Mouse (Mus musculus) spleen, adult 2 months (tissue): Measurements from ENCODE around the gene Ddi2. TPM values are rescaled to one million over a fixed set of nuclear protein-coding genes. Genes with fewer than 3 reads are reported as not detected.

ENCODE experiments used
- DNase-seq, 2 experiments: peaks; one replicate each; pipeline versions ENCODE4 v3.0.0 to v3.0.0-alpha.2; 2012 to 2021; ENCODE audit warnings: low spot score in 2 of 2, low read depth in 1 of 2
- H3K27ac ChIP-seq: fragments of 200-500 bp; 2 replicates; pipeline ENCODE4 v1.5.1; 2012; ENCODE audit warnings: low read length, inconsistent platforms; ENCODE audit not compliant: insufficient read depth
- H3K27me3 ChIP-seq: fragments of 200-500 bp; 2 replicates; pipeline ENCODE4 v1.6.1; 2012; ENCODE audit warnings: mild to moderate bottlenecking, moderate library complexity, low read length, inconsistent platforms; ENCODE audit not compliant: control insufficient read depth, insufficient read depth
- H3K36me3 ChIP-seq: fragments of 200-500 bp; 2 replicates; pipeline ENCODE4 v1.6.1; 2012; ENCODE audit warnings: mild to moderate bottlenecking, low read length, inconsistent platforms; ENCODE audit not compliant: control insufficient read depth, insufficient read depth
- H3K4me1 ChIP-seq: fragments of 200-500 bp; 2 replicates; pipeline ENCODE4 v1.6.1; 2011; ENCODE audit warnings: inconsistent platforms; ENCODE audit not compliant: control insufficient read depth, insufficient read depth, insufficient read length
- H3K4me3 ChIP-seq: fragments of 200-500 bp; 2 replicates; pipeline ENCODE4 v1.5.1; 2011; ENCODE audit warnings: mild to moderate bottlenecking, inconsistent platforms; ENCODE audit not compliant: insufficient read depth, insufficient read length; ENCODE audit errors: extremely low read depth
- CTCF ChIP-seq: fragments of 200-500 bp; IDR thresholded peaks from 2 replicates; pipeline ENCODE4 v1.5.1; 2011; ENCODE audit warnings: mild to moderate bottlenecking, inconsistent platforms; ENCODE audit not compliant: insufficient read depth, insufficient read length, insufficient replicate concordance; ENCODE audit errors: extremely low read depth
- POLR2A ChIP-seq: fragments of 200-500 bp; IDR thresholded peaks from 2 replicates; pipeline ENCODE4 v1.6.1; 2011; ENCODE audit warnings: low read depth, low read length, inconsistent platforms
- WGBS: fragments of 180-500 bp; shearing (Covaris S2); methylation state at CpG from one replicate; pipeline ENCODE4 v1.1.7; 2018; 5-methylcytosine and 5-hydroxymethylcytosine counted together
- polyA plus RNA-seq: library from polyadenylated mRNA; depleted of rRNA; stranded (reverse); fragments of >200 nt; gene quantifications from 2 replicates; pipeline ENCODE4 v1.2.3, GENCODE M21; 2012

Ddi2 gene
- polyA plus RNA-seq, 1 experiment, result 8.7 TPM

DNA sequence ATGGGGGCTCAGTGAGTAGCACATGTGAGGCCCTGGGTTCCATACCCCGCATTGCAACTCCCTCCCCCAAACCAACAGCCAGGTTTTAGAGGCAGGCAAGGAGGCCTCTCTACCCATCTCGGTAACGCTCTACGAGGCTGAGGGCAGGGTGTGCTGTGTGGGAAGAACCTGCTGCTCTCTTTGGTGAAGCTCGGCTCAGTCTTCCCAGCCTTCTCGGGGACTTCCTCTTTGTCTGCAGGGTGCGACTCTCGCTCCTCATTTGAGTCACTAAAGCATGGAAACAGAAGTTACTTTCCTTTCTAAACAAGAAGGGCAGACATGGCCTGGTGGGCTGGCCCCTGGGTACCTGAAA lies 43.1 kb upstream of the Ddi2 start:
- H3K4me1 ChIP-seq, result peaks cover 2% of the 10 kb centered on the region; the same call in 1 of the 2 replicates
- H3K36me3 ChIP-seq, result peaks cover 37% of the 10 kb centered on the region
- TF ChIP-seq CTCF (no peak), POLR2A (no peak)
- no peak overlapping the region for H3K4me3 ChIP-seq
- WGBS, result 25% methylated on average over 8 of the region's 8 CpGs
- no peaks in the 10 kb centered on the region for H3K27me3 ChIP-seq
- H3K27ac ChIP-seq, result peak overlapping the region; percentile 46
- peak; percentile 11 to 37 for DNase-seq

DNA sequence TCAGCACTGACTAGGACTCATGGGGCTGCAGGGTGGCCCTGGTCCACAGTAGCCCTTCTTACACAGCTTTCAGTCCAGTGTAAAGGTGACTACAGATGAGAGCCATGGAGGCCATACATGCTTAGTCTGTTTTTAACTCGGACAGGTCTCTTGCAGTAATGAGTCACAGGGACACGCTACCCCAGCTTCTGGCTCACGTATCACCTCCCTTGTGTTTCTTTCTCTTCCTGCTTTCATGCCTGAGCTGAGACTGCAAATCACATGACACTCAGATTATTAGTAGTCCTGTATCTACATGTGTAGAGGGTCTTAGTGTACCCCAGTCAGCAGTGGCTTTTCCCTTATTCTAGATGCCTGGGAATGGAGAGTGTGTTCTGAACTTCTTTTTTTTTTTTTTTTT lies 41.8 kb upstream of the Ddi2 start:
- Histone ChIP-seq H3K4me1 (peaks cover 2% of the 10 kb centered on the region; the same call in 1 of the 2 replicates), H3K36me3 (peaks cover 30% of the 10 kb centered on the region), H3K27ac (no peak overlapping the region), H3K4me3 (no peak overlapping the region), H3K27me3 (no peaks in the 10 kb centered on the region)
- 67% methylated on average over 3 of the region's 3 CpGs for WGBS
- DNase-seq, result no peak
- no peak for TF ChIP-seq POLR2A

DNA sequence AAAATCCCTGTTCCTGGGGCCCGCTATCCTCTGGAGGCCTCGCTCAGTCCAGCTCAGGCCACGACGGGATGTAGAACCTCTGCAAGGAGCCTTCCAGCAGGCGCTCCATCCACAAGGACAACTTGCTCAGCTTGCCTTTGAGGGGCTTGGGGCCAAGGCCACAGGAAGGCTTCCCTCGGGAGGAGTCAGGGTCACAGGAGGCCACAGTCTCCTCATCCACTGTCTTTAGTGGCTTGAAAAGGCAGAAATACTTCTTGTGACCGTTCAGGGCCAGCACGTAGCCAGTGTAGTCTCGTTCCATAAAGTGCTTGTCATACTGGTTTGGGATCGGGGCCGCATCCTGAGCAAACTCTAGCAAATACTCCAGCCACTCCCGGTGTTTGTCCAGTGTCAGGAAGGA lies 40.3 kb upstream of the Ddi2 start:
- WGBS, result 94% methylated on average over 12 of the region's 12 CpGs
- peaks cover 21% of the 10 kb centered on the region for H3K36me3 ChIP-seq
- no peak overlapping the region for H3K4me3 ChIP-seq
- no peak for TF ChIP-seq POLR2A
- no peak for TF ChIP-seq CTCF
- no peak for DNase-seq
- H3K27ac ChIP-seq, result no peak overlapping the region
- H3K27me3 ChIP-seq, result no peaks in the 10 kb centered on the region
- peaks cover 2% of the 10 kb centered on the region; the same call in 1 of the 2 replicates for H3K4me1 ChIP-seq

DNA sequence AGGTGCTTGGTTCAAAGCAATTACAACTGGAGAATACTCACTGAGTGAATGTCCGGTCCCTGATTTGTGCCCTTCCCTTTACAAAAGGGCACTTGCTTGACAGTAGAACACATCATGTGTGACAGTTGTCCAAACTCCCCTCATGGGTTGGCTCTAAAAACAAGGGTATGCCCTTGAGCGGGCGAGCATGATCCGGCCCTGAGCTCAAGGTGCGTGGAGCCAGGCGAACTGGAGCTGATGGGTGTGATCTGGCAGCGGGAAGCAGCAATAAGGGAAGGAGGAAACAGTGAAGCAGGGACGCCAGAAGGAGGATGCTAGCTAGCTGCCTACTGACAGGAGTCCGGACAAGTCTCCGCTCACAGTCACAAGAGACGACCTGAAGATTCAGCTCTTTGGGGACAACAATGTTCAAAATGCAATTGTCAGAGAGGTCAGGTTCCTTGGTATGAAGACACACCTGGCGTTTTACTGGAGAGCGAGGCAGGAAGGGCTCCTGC lies 38.9 kb upstream of the Ddi2 start:
- no peak for TF ChIP-seq CTCF
- no peak for TF ChIP-seq POLR2A
- no peak for DNase-seq
- Histone ChIP-seq H3K27ac (no peak overlapping the region), H3K4me1 (peaks cover 2% of the 10 kb centered on the region; the same call in 1 of the 2 replicates), H3K27me3 (no peaks in the 10 kb centered on the region), H3K4me3 (no peak overlapping the region), H3K36me3 (peaks cover 16% of the 10 kb centered on the region)
- 95% methylated on average over 13 of the region's 13 CpGs for WGBS

- 93% methylated on average over 4 of the region's 4 CpGs for WGBS
- DNase-seq, result no peak
- Histone ChIP-seq H3K4me3 (no peak overlapping the region), H3K27me3 (no peaks in the 10 kb centered on the region), H3K4me1 (peaks cover 2% of the 10 kb centered on the region; the same call in 1 of the 2 replicates), H3K27ac (no peak overlapping the region), H3K36me3 (peaks cover 13% of the 10 kb centered on the region)
- TF ChIP-seq POLR2A (no peak), CTCF (no peak)
Measured at GRCm38 (mm10) chr4:141760942-141761341, 37.7 kb upstream of the Ddi2 start.

- 81% methylated on average over 6 of the region's 6 CpGs for WGBS
- no peak overlapping the region for H3K27ac ChIP-seq
- DNase-seq, result no peak
Measured at GRCm38 (mm10) chr4:141758874-141759542, 35.8 kb upstream of the Ddi2 start.

GRCm38 (mm10) chr4:141757124-141757523 lies 33.9 kb upstream of the Ddi2 start:
- no peak overlapping the region for H3K27ac ChIP-seq
- DNase-seq, result no peak
- peaks cover 1% of the 10 kb centered on the region; the same call in 1 of the 2 replicates for H3K36me3 ChIP-seq
- WGBS, result 94% methylated on average over 3 of the region's 3 CpGs
- no peak overlapping the region for H3K4me3 ChIP-seq
- no peaks in the 10 kb centered on the region for H3K27me3 ChIP-seq
- H3K4me1 ChIP-seq, result no peaks in the 10 kb centered on the region
- TF ChIP-seq POLR2A, result no peak
- TF ChIP-seq CTCF, result no peak

More at GRCm38 (mm10) chr4:141758874-141759542, 35.8 kb upstream of the Ddi2 start:
- H3K27me3 ChIP-seq, result no peaks in the 10 kb centered on the region
- H3K36me3 ChIP-seq, result peaks cover 13% of the 10 kb centered on the region
- H3K4me3 ChIP-seq, result no peak overlapping the region
- TF ChIP-seq POLR2A (no peak), CTCF (no peak)
- no peaks in the 10 kb centered on the region for H3K4me1 ChIP-seq
